Mouse (Mus musculus): Measurements from ENCODE around the gene Prickle2.

GRCm38 (mm10) chr6:92636431-92636830, 69.5 kb downstream of the Prickle2 start:
- no peak for TF ChIP-seq GATA1 (IDR thresholded peaks at IDR 0.05; ENCODE audit: borderline replicate concordance, low read length)
- no peak for TF ChIP-seq FLI1 (IDR thresholded peaks at IDR 0.05; ENCODE audit: low read length)
